Mouse (Mus musculus): ENCODE measurements around the gene Gmeb2. TPM values are rescaled to one million over a fixed set of nuclear protein-coding genes. Genes with fewer than 3 reads are reported as not detected.

Gmeb2 gene
- polyA plus RNA-seq (2015; fragmentation: Illumina TruSeq; extraction: RNeasy Lipid Tissue Mini Kit (QIAGEN cat#74804); ENCODE audit: low read depth, low replicate concordance), result 19.4 TPM

GRCm38 (mm10) chr2:181287958-181288350 is at the start of gene Gmeb2:
Gene Gmeb2 (minus strand): TSS chr2:181288035.

GRCm38 (mm10) chr2:181319248-181320102 is 31.6 kb upstream of the Gmeb2 start, which contains the start of gene Rtel1:
Gene Rtel1 (plus strand): TSS chr2:181319739.

GRCm38 (mm10) chr2:181314080-181314810 is 26.4 kb upstream of the Gmeb2 start, which contains the start of gene Stmn3:
Gene Stmn3 (minus strand): TSS chr2:181314500.

GRCm38 (mm10) chr2:181241602-181242313 is 46.1 kb downstream of the Gmeb2 start, which contains the start of gene Helz2:
Gene Helz2 (minus strand): TSS chr2:181242027.

GRCm38 (mm10) chr2:181219538-181220216 is 68.2 kb downstream of the Gmeb2 start, which contains the start of gene Fndc11:
Gene Fndc11 (plus strand): TSS chr2:181220013.

GRCm38 (mm10) chr2:181213021-181213445 is 74.8 kb downstream of the Gmeb2 start, which contains the start of gene Srms:
Gene Srms (minus strand): TSS chr2:181213185.

GRCm38 (mm10) chr2:181202422-181202821 is 85.4 kb downstream of the Gmeb2 start, which contains the start of gene Ptk6:
Gene Ptk6 (minus strand): TSS chr2:181202789.

Other genes with a start within 250 kb of the Gmeb2 start
- gene Chrna4, start 244.5 kb downstream of the Gmeb2 start, polyA plus RNA-seq (2015; fragmentation: Illumina TruSeq; extraction: RNeasy Lipid Tissue Mini Kit (QIAGEN cat#74804); ENCODE audit: low read depth, low replicate concordance), result 25.3 TPM
- gene Kcnq2, start 152.7 kb downstream of the Gmeb2 start, polyA plus RNA-seq (2015; fragmentation: Illumina TruSeq; extraction: RNeasy Lipid Tissue Mini Kit (QIAGEN cat#74804); ENCODE audit: low read depth, low replicate concordance), result 159 TPM
- gene Eef1a2, start 131.0 kb downstream of the Gmeb2 start, polyA plus RNA-seq (2015; fragmentation: Illumina TruSeq; extraction: RNeasy Lipid Tissue Mini Kit (QIAGEN cat#74804); ENCODE audit: low read depth, low replicate concordance), result 910 TPM
- gene Ppdpf, start 100.8 kb downstream of the Gmeb2 start, polyA plus RNA-seq (2015; fragmentation: Illumina TruSeq; extraction: RNeasy Lipid Tissue Mini Kit (QIAGEN cat#74804); ENCODE audit: low read depth, low replicate concordance), result 118 TPM
- gene Ptk6, start 85.2 kb downstream of the Gmeb2 start, polyA plus RNA-seq (2015; fragmentation: Illumina TruSeq; extraction: RNeasy Lipid Tissue Mini Kit (QIAGEN cat#74804); ENCODE audit: low read depth, low replicate concordance), result not detected
- 0.28 TPM for gene Srms, start 74.8 kb downstream of the Gmeb2 start, polyA plus RNA-seq (2015; fragmentation: Illumina TruSeq; extraction: RNeasy Lipid Tissue Mini Kit (QIAGEN cat#74804); ENCODE audit: low read depth, low replicate concordance)
- not detected for gene Fndc11, start 68.0 kb downstream of the Gmeb2 start, polyA plus RNA-seq (2015; fragmentation: Illumina TruSeq; extraction: RNeasy Lipid Tissue Mini Kit (QIAGEN cat#74804); ENCODE audit: low read depth, low replicate concordance)
- 1.9 TPM for gene Helz2, start 46.0 kb downstream of the Gmeb2 start, polyA plus RNA-seq (2015; fragmentation: Illumina TruSeq; extraction: RNeasy Lipid Tissue Mini Kit (QIAGEN cat#74804); ENCODE audit: low read depth, low replicate concordance)
- 1,118 TPM for gene Stmn3, start 26.5 kb upstream of the Gmeb2 start, polyA plus RNA-seq (2015; fragmentation: Illumina TruSeq; extraction: RNeasy Lipid Tissue Mini Kit (QIAGEN cat#74804); ENCODE audit: low read depth, low replicate concordance)
- 26.0 TPM for gene Rtel1, start 31.7 kb upstream of the Gmeb2 start, polyA plus RNA-seq (2015; fragmentation: Illumina TruSeq; extraction: RNeasy Lipid Tissue Mini Kit (QIAGEN cat#74804); ENCODE audit: low read depth, low replicate concordance)
- gene Zgpat, start 76.9 kb upstream of the Gmeb2 start, polyA plus RNA-seq (2015; fragmentation: Illumina TruSeq; extraction: RNeasy Lipid Tissue Mini Kit (QIAGEN cat#74804); ENCODE audit: low read depth, low replicate concordance), result 52.2 TPM
- gene Arfrp1, start 77.4 kb upstream of the Gmeb2 start, polyA plus RNA-seq (2015; fragmentation: Illumina TruSeq; extraction: RNeasy Lipid Tissue Mini Kit (QIAGEN cat#74804); ENCODE audit: low read depth, low replicate concordance), result 65.1 TPM
- 31.4 TPM for gene Lime1, start 92.0 kb upstream of the Gmeb2 start, polyA plus RNA-seq (2015; fragmentation: Illumina TruSeq; extraction: RNeasy Lipid Tissue Mini Kit (QIAGEN cat#74804); ENCODE audit: low read depth, low replicate concordance)
- gene Zbtb46, start 171.4 kb upstream of the Gmeb2 start, polyA plus RNA-seq (2015; fragmentation: Illumina TruSeq; extraction: RNeasy Lipid Tissue Mini Kit (QIAGEN cat#74804); ENCODE audit: low read depth, low replicate concordance), result 6.2 TPM
- not detected for gene Abhd16b, start 205.2 kb upstream of the Gmeb2 start, polyA plus RNA-seq (2015; fragmentation: Illumina TruSeq; extraction: RNeasy Lipid Tissue Mini Kit (QIAGEN cat#74804); ENCODE audit: low read depth, low replicate concordance)
- 156 TPM for gene Tpd52l2, start 209.1 kb upstream of the Gmeb2 start, polyA plus RNA-seq (2015; fragmentation: Illumina TruSeq; extraction: RNeasy Lipid Tissue Mini Kit (QIAGEN cat#74804); ENCODE audit: low read depth, low replicate concordance)
- gene Dnajc5, start 232.4 kb upstream of the Gmeb2 start, polyA plus RNA-seq (2015; fragmentation: Illumina TruSeq; extraction: RNeasy Lipid Tissue Mini Kit (QIAGEN cat#74804); ENCODE audit: low read depth, low replicate concordance), result 172 TPM